Mouse (Mus musculus) bone marrow macrophage, adult 2 months (primary cell): ENCODE measurements around the gene Il6ra.

Source experiments
- CTCF ChIP-seq: IDR thresholded peaks from 2 replicates; pipeline ENCODE4 v1.5.1; 2012; ENCODE audit warnings: low read depth, mild to moderate bottlenecking, low read length, moderate library complexity
- POLR2A ChIP-seq: IDR thresholded peaks from 2 replicates; pipeline ENCODE4 v1.6.1; 2012; ENCODE audit warnings: mild to moderate bottlenecking, low read depth, low read length, borderline replicate concordance

- no peak for TF ChIP-seq POLR2A
- no peak for TF ChIP-seq CTCF
Observed at GRCm38 (mm10) chr3:89821096-89821513, 91.9 kb downstream of the Il6ra start.
